Mouse (Mus musculus) embryonic stem cell, embryonic (primary cell): Measurements from ENCODE around the gene Dcaf11.

Source experiments
- CTCF ChIA-PET, 4 experiments: fragments of 300-600 bp in 2 of 4; fragments of 350-600 bp in 2 of 4; sonication (Branson Sonifier 250); formaldehyde crosslinking; loops; one replicate each; lab custom pipeline; 2022; ENCODE audit warnings: inconsistent platforms in 2 of 4; lab: Charles Lee
- POLR2A ChIA-PET, 4 experiments: fragments of 300-600 bp in 2 of 4; fragments of 350-600 bp in 2 of 4; sonication (Branson Sonifier 250); formaldehyde crosslinking; loops; one replicate each; lab custom pipeline; 2022; ENCODE audit warnings: antibody characterized with exemption in 4 of 4, inconsistent platforms in 1 of 4; lab: Charles Lee

Gene Dcaf11

GRCm38 (mm10) chr14:55559799-55560201 lies at the start of gene Dcaf11:
Gene Dcaf11, plus strand, starts transcription at chr14:55560006.
- CTCF ChIA-PET: interaction anchor here in 3 of 4 experiments (0.7 to 3.5 kb wide), 26 partner anchors 8 to 545 kb away, joined by 3 to 18 read pairs (median 6); partner anchors contain the start of genes Dhrs4 (in 1 of the 3), Emc9 (in 1 of the 3), Ngdn (in 1 of the 3) and Pck2 (in 1 of the 3)
- POLR2A ChIA-PET: interaction anchor here (0.5 to 8.6 kb wide), 92 partner anchors 8 to 633 kb away, joined by 3 to 92 read pairs (median 6); partner anchors contain the start of genes Psme1 (in 4 of the 4), Emc9 (in 3 of the 4), Pck2 (in 3 of the 4) and Psme2 (in 3 of the 4)

GRCm38 (mm10) chr14:55510125-55510731 lies 49.6 kb upstream of the Dcaf11 start, which contains the start of gene Cpne6:
Gene Cpne6, plus strand, starts transcription at chr14:55510445.
- ChIA-PET CTCF (interaction anchor here (0.5 to 2.8 kb wide), 8 partner anchors 10 to 686 kb away, joined by 3 to 14 read pairs (median 3); no protein-coding TSS in a partner anchor), POLR2A (interaction anchor here in 3 of 4 experiments (0.6 to 1.8 kb wide), 5 partner anchors 9 to 657 kb away, joined by 3 to 6 read pairs (median 5); partner anchors contain the start of genes Carmil3 (in 1 of the 3) and Pck2 (in 1 of the 3))

DNA sequence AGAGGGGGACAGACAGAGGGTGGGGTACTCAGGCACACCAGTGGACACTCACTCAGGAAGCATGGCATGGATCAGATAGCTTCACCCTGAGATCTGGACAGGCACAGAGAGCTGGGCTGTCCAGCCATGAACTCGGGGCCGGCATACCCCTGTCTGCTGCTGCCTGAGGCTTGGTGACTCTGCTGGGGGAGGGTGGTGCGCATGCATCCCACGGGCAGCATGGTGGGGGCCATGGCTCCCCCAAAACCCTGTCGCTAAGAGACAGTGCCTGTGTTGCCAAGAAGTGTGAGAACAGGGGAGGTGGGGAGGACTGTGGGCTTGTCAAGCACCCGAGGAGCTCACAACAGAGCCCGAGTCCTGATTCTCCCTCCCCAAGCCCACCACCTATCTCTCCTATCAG lies 48.8 kb upstream of the Dcaf11 start:
- POLR2A ChIA-PET: interaction anchor here in 2 of 4 experiments (0.5 to 1.2 kb wide), 7 partner anchors 9 to 248 kb away, joined by 3 to 6 read pairs (median 3); partner anchors contain the start of genes Pck2 (in 2 of the 2), Dhrs1 (in 1 of the 2), Dhrs4 (in 1 of the 2) and Nop9 (in 1 of the 2)
- CTCF ChIA-PET: interaction anchor here in 3 of 4 experiments (0.6 to 2.8 kb wide), 5 partner anchors 9 to 686 kb away, joined by 3 to 14 read pairs (median 4); no protein-coding TSS in a partner anchor

GRCm38 (mm10) chr14:55513927-55514326 lies 45.9 kb upstream of the Dcaf11 start:
- POLR2A ChIA-PET: interaction anchor here in 1 of 4 experiments (1.0 kb wide), 1 partner anchor 11 kb away, joined by 3 read pairs; the partner anchor contains the start of gene Nrl
- CTCF ChIA-PET: interaction anchor here in 3 of 4 experiments (0.5 to 1.4 kb wide), 4 partner anchors 8 to 17 kb away, joined by 3 to 9 read pairs (median 6); no protein-coding TSS in a partner anchor

- CTCF ChIA-PET: interaction anchor here (0.5 to 2.4 kb wide), 8 partner anchors 9 to 1345 kb away, joined by 3 to 14 read pairs (median 4); partner anchors contain the start of genes Dhrs4 (in 1 of the 4) and Nrl (in 1 of the 4)
These were observed 44.0 kb upstream of the Dcaf11 start for GRCm38 (mm10) chr14:55515846-55516245.

DNA sequence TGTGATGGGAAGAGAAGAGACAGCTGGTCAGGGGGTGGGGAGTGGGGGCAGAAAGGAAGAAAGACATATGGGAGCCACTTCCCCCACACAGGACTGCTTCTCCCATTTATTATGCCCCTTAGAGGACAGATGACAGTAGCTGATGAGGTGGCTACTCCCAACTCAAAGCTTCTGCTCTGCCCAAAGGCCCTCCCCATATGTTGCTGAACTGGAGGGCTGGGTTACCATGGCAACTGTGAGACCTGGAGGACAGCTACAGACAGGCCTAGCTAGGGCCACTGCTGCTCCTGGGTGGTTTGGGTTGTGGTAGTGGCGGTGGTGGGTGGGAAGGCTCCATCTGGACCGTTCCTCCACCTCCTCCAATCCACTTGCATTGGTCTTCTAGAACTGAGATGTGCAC lies 40.9 kb upstream of the Dcaf11 start:
- ChIA-PET POLR2A (interaction anchor here in 3 of 4 experiments (0.5 to 2.2 kb wide), 8 partner anchors 8 to 38 kb away, joined by 3 to 7 read pairs (median 4); partner anchors contain the start of genes Pck2 (in 2 of the 3) and Cpne6 (in 1 of the 3)), CTCF (interaction anchor here (0.6 to 2.2 kb wide), 14 partner anchors 8 to 1586 kb away, joined by 3 to 20 read pairs (median 5); partner anchors contain the start of gene Dhrs4 (in 1 of the 4))

More at GRCm38 (mm10) chr14:55515846-55516245, 44.0 kb upstream of the Dcaf11 start:
- POLR2A ChIA-PET: interaction anchor here in 1 of 4 experiments (0.8 to 1.6 kb wide), 4 partner anchors 13 to 57 kb away, joined by 3 to 6 read pairs (median 3); partner anchors contain the start of gene Pck2

GRCm38 (mm10) chr14:55519604-55520003 lies 40.2 kb upstream of the Dcaf11 start:
- CTCF ChIA-PET: interaction anchor here in 3 of 4 experiments (0.7 to 2.2 kb wide), 7 partner anchors 14 to 398 kb away, joined by 3 to 10 read pairs (median 5); no protein-coding TSS in a partner anchor
- POLR2A ChIA-PET: interaction anchor here in 2 of 4 experiments (0.5 to 2.2 kb wide), 7 partner anchors 9 to 38 kb away, joined by 3 to 7 read pairs (median 3); partner anchors contain the start of genes Cpne6 (in 1 of the 2) and Pck2 (in 1 of the 2)

DNA sequence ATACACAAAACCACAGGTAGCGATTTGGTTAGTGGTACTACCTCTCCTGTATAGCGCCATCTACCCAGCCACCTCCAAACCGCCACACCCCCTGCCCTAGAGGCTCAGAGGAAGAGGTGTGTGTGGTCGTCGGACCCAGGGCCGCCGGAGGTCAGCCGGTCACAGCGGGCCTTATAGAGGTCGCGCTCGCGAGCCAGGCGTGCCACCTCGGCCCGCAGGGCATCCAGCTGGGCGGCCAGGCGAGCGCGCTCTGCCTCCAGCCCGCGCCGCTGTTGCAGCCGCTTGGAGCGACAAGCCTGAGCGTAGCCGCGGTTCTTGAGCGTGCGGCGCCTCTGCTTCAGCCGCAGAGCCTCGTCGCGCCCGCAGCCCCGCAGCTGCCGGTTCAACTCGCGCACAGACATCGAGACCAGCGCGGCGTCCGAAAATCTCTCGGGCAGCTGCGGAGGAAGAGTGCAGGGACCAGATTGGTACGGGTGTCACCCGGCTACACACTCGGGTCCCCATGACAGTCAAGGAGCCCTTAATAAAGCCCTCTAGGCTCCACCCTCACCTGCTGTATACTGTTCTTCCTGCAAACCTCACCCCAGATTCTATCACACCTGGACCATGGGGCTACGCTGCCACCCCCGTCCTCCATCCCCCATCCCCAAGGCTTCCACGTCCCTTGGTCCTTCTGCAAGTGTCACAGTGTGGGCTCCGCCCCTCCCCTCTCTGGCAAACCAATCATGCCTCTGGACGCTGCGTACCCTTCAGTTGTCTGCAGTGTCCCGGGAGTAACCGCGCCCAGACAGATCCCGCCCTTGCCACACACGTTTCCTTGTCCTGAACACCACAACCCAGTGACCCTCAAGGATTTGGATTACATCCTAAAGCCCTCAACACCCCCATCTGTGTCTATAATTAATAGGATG lies 39.1 kb upstream of the Dcaf11 start:
- ChIA-PET CTCF (interaction anchor here in 3 of 4 experiments (0.5 to 2.2 kb wide), 7 partner anchors 10 to 399 kb away, joined by 3 to 10 read pairs (median 4); no protein-coding TSS in a partner anchor), POLR2A (interaction anchor here in 1 of 4 experiments (1.4 to 2.2 kb wide), 3 partner anchors 10 to 33 kb away, joined by 5 to 7 read pairs (median 5); partner anchors contain the start of gene Cpne6)

GRCm38 (mm10) chr14:55524062-55524461 lies 35.7 kb upstream of the Dcaf11 start:
- POLR2A ChIA-PET: interaction anchor here in 2 of 4 experiments (1.1 to 1.9 kb wide), 8 partner anchors 10 to 310 kb away, joined by 3 to 11 read pairs (median 4); partner anchors contain the start of genes A730061H03Rik (in 1 of the 2), Dcaf11 (in 1 of the 2) and Pck2 (in 1 of the 2)
- CTCF ChIA-PET: interaction anchor here in 3 of 4 experiments (0.7 to 2.1 kb wide), 5 partner anchors 8 to 253 kb away, joined by 3 to 5 read pairs (median 5); partner anchors contain the start of gene Dhrs4 (in 2 of the 3)

GRCm38 (mm10) chr14:55524785-55525184 lies 35.0 kb upstream of the Dcaf11 start, which contains the start of gene Nrl:
Gene Nrl, minus strand, starts transcription at chr14:55524981.
- ChIA-PET POLR2A (interaction anchor here in 2 of 4 experiments (0.9 to 1.9 kb wide), 11 partner anchors 9 to 311 kb away, joined by 3 to 11 read pairs (median 3); partner anchors contain the start of genes A730061H03Rik (in 1 of the 2), Carmil3 (in 1 of the 2), Dcaf11 (in 1 of the 2) and Pck2 (in 1 of the 2)), CTCF (interaction anchor here in 3 of 4 experiments (0.7 to 2.1 kb wide), 5 partner anchors 9 to 253 kb away, joined by 3 to 5 read pairs (median 4); partner anchors contain the start of gene Dhrs4 (in 1 of the 3))

- POLR2A ChIA-PET: interaction anchor here in 2 of 4 experiments (1.7 to 2.5 kb wide), 2 partner anchors 13 kb away, joined by 9 to 11 read pairs; partner anchors contain the start of gene Pck2 (in 2 of the 2)
- CTCF ChIA-PET: interaction anchor here in 3 of 4 experiments (0.6 to 2.3 kb wide), 9 partner anchors 9 to 405 kb away, joined by 3 to 13 read pairs (median 5); no protein-coding TSS in a partner anchor
These were observed 33.1 kb upstream of the Dcaf11 start for GRCm38 (mm10) chr14:55526674-55527073.

- CTCF ChIA-PET: interaction anchor here (0.5 to 2.3 kb wide), 22 partner anchors 8 to 439 kb away, joined by 3 to 13 read pairs (median 5); partner anchors contain the start of genes Dhrs4 (in 2 of the 4), A730061H03Rik (in 1 of the 4), Carmil3 (in 1 of the 4) and Pck2 (in 1 of the 4)
- POLR2A ChIA-PET: interaction anchor here in 3 of 4 experiments (0.7 to 2.5 kb wide), 7 partner anchors 9 to 37 kb away, joined by 3 to 11 read pairs (median 4); partner anchors contain the start of genes Pck2 (in 3 of the 3), A730061H03Rik (in 1 of the 3), Carmil3 (in 1 of the 3) and Dcaf11 (in 1 of the 3)
These were observed 31.9 kb upstream of the Dcaf11 start for GRCm38 (mm10) chr14:55527940-55528339.

GRCm38 (mm10) chr14:55536116-55536745 lies 23.6 kb upstream of the Dcaf11 start:
- ChIA-PET POLR2A (interaction anchor here (0.5 to 2.9 kb wide), 20 partner anchors 11 to 186 kb away, joined by 3 to 26 read pairs (median 4); partner anchors contain the start of genes A730061H03Rik (in 2 of the 4), Dcaf11 (in 2 of the 4), Carmil3 (in 1 of the 4) and Dhrs4 (in 1 of the 4)), CTCF (interaction anchor here in 3 of 4 experiments (0.5 to 1.6 kb wide), 11 partner anchors 8 to 200 kb away, joined by 3 to 8 read pairs (median 3); partner anchors contain the start of genes Carmil3 (in 1 of the 3), Dhrs4 (in 1 of the 3), Nrl (in 1 of the 3) and Tinf2 (in 1 of the 3))

DNA sequence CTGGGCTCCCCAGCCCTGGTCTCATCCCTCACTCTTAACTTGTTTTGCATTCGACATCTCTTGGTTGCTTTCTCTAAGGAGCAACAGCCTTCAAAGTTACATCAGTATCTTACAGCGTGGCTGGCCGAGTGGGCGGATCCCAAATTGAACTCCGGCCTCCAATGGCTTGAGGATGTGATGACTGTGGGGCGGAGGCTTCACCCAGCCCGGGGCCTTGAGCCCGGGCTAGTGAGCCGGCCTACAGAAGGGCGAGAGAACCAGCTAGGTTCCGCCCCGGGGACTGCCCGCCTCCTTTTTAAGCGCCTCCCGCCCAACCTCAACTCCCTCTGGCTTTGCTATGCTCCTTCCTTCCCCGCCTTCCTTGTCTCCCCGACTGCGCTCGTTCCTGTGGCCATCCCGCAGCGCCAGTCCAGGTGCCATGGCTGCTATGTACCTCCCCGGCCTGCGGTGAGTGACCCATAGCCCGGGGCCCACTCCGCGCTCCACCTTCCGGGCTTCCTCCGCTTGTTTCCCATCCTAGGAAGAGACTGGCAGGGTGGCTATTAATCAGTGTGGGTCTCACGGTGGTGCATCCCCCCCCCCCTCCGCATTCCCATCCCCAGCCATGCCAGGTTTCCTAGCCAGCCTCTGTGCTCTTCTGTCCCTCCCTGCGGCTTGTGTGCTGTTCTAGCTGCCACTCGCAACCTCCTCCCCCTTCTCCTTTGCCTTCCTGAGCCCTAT lies 19.6 kb upstream of the Dcaf11 start, which contains the start of gene Pck2:
Pck2 (plus strand) TSS at position 200 of the 720 bp plus-strand sequence.
- POLR2A ChIA-PET: interaction anchor here (0.5 to 8.1 kb wide), 81 partner anchors 8 to 835 kb away, joined by 3 to 96 read pairs (median 4); partner anchors contain the start of genes A730061H03Rik (in 3 of the 4), Dcaf11 (in 3 of the 4), Emc9 (in 3 of the 4) and Carmil3 (in 2 of the 4)
- CTCF ChIA-PET: interaction anchor here in 3 of 4 experiments (0.5 to 2.4 kb wide), 14 partner anchors 8 to 525 kb away, joined by 3 to 9 read pairs (median 4); partner anchors contain the start of genes A730061H03Rik (in 1 of the 3), Dcaf11 (in 1 of the 3), Dhrs4 (in 1 of the 3) and Fitm1 (in 1 of the 3)
